Mouse (Mus musculus) lung, postnatal 25 days (tissue): Measurements from ENCODE around the gene Atxn7.
A peak's percentile ranks its signal among the peaks of the same experiment; 100 is the strongest.
"Not testable (repeated sequence)": the region's sequence is repeated elsewhere in the genome, so short reads cannot be mapped to it uniquely, and the experiment has no call there.

Experiments used
- DNase-seq: peaks from one replicate; pipeline ENCODE4 v3.0.0; 2022; ENCODE audit warnings: low spot score

Atxn7 gene

DNA sequence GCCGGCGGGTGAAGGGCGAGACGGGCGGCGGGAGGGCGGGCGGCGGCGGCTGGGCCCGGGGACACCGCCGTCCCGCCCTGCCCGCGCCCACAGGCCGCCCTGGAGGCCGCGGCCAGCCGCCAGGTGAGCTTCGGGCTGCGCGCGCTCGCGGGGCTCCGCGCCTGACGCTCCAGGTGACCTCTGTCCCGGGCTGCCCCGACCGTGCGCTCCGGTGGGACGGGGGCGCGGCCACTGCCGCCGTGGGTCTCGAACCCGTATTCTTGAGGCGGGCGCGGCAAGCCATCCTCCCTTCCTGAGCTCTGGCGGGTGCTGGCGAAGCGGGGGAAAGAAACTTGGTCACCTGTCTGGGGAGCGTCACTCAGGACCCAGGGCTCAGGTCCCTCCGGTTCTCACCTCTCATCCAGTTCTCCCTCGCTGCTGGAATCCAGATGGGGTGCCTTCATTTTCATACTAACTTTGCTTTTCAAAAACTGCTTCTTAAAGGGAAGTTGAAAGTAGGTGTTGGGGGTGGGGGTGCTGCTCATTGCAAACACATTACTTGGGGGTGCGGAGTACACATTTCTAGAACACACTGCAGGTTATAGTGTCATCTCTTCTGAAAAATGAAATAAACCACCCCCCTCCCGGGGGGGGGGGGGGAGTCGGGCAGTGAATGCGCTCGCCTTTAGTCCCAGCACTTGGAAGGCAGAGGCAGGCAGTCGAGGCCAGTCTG, at the start of gene Atxn7, which contains the start of gene Thoc7:
Atxn7 (plus strand) TSS at position 40 of the 712 bp plus-strand sequence.
Thoc7 (minus strand) TSS at position 452 of the 712 bp plus-strand sequence.
- peak; percentile 17 for DNase-seq

DNA sequence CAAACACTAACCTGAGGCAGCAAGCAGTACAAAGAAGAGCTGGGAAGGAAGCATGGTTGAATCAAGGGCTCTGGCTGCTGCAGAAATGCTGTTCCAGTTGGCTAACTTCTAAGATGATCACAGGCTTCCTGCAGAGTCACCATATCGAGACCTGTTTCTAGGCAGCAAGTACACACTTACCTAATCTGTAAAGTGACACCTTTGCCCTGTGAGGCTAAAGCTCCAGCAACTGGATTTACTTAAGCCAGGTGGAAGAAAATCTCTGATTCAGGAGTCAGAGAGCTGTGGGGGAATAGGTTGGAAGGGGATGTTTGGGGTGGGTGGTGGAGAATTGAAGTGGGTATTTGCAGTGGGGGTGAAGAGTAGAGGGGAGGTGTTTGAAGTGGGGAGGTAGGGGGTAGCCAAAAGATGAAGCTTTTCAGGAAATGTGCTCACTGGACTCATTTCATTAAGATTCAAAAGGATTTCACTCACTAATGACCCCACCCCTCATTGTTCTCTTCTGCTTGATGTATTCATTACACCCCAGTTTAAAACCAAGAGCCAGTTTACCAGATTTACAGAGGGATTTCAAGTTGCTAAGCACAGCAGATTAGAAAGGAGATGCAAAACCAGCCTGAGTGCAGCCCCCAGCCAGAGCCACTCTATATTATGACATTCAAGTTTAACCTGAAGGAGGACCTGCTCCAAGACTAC, 46.7 kb upstream of the Atxn7 start, which contains the start of gene Gm281:
Gm281 (minus strand) TSS at position 92 of the 696 bp plus-strand sequence.
- DNase-seq, result no peak

DNA sequence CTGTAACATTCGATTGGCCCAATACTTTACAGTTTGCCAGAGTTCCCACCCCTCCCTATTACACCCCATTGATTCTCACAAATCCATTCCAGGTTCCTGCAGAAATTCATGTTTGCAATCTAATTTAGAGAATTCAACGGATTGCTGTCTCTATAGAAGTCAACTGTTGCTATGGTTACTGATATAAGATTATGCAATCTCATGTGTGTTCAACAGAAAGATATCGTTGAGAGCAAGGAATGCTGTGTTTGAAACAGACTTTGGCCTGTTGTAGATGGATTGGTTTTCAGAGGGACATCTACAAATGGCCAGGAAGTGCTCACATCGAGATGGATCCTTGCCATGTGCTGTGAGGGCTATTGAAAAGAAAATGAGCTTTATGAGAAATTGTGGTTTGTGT, 46.0 kb upstream of the Atxn7 start:
- no peak for DNase-seq

DNA sequence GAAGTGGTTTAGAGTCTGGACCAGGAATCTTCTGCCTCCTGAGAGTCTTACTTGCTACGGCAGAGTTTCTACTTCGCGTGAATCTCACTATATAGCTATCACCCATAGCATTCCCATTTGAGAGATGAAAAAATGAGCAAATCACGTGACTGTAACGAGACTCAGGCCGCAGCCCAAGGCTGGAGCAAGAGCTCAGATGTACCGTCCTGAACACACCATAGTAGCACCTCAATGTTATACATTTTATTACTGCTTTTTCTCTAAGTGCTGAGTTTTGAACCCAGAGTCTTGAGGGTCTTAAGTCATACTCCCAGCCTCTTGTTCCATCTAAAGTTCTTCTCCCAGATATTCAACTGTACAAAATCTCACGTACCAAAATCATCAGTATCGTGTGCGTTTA, 44.0 kb upstream of the Atxn7 start:
- DNase-seq, result no peak

DNA sequence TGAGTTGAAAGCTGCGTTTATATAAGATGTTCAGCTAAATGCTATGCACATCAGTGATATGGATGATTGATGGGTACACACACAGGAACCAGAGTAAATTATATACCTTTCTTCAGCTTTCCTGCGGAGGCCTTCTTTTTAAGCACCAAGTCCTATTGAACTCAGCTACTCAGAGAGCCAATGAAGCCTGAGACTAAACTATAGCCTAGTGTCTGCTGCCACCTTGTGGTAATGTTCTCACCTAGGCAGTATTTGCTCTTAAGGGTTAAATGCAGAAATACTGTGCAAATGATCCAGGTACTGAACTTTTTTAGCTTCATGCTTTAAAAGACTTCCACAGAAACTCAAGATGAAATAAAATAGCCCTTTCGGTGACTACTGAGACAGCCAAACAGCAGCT, 43.6 kb upstream of the Atxn7 start:
- peak; percentile 41 for DNase-seq

DNA sequence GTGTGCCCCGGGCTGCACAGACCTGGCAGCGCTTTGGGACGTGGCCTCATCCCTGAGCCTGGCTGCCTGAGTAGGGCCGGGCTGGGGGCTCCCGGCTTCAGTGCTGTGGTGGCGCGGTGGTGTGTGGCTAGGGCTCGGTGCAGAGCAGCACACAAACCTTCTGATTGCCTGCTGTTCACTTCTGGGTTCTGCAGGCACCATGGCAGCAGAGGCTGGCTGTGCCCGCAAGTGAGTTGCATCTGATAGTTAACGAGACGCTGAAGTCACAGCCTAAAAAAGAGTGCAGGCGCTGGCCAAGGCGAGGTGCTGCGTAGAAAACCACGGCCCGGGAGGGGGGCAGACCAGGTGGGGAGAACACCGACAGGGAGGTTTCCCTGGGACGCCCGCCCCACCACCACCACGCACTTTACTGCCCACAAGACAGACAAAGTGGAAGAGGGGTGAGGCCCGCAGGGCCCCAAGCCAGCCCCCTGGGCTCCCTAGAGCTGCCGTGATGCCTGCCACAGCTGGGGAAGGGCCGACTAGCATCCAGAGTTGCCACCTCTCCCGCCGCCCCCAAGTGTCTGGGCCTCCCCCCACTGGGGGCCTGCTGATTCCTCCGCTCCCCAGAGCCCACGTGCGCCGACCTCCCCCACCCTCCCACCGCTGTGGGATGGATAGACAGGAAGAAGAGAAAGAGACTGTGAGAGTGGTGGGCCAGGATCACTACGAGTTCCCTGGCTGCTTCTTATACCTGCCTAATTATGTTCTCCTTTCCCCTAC, 27.8 kb upstream of the Atxn7 start:
- no peak for DNase-seq

DNA sequence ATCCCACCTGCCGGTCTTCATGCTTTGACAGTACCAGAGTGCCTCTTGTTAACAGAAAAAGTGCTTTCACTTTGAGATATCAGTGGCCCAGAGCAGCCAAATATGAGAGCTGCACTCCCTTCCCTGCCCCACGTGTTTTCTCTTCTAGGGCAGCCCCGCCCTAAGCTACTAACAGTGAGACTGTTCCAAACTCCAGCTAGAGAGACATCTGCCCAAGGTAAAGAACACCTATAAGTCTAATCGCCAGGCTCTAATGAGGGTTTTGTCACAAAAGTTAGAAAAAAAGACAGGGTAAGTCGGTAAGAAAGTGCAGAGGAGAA, 27.2 kb upstream of the Atxn7 start:
- no peak for DNase-seq

DNA sequence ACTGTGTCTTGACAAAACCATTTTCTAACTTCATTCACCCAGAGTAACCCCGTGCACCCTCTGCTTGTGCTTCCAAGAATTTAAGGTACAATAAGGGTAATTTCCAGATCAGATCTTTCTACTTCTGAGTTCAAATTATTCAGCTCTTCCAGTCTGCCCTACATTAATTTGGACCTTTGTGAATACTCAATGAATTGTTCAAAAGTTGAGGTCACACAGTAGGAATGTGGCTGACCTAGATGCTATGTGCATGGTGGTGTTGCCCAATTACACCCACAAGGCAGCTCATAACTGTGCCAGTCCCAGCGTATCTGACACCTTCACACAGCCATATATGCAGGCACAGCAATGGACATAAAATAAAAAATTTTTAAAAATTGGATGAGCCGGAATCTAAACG, 16.6 kb upstream of the Atxn7 start:
- no peak for DNase-seq

DNA sequence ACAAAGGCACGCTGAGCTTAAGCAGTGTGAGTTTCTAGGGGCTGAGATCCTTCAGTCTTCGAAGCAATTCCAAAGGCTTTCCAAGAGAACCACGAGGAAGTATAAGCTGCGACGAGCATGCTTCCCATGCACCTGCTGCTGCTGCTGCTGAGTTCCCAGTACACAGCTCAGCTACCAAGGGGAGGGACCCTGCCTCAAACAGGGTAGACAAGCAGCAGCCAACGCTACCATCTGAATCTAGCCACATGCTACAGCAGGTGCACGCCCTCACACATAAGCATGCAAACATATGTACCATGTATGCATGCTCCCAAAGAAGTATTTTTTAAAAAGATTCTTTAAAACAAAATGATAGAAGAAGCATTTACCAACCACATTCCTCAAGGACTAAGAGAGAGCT, 12.9 kb upstream of the Atxn7 start:
- no peak for DNase-seq

DNA sequence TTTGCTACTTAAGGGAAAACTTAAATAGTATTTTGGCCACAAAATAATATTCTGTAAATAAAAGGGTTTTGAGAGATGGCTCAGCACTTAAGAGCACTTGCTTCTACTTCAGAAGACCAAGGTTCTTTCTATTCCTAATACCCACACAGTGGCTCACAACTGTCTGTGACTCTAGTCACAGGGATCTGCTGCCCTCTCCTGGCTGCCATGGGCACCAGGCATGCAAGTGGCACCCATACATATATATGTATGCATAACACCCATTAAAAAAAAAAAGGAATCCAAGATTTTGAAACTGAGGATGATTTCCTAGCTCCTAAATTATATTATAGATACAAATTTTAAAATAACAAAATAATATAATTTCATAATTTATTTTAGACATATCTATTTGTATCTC, 10.8 kb upstream of the Atxn7 start:
- peak; percentile 6 for DNase-seq

DNA sequence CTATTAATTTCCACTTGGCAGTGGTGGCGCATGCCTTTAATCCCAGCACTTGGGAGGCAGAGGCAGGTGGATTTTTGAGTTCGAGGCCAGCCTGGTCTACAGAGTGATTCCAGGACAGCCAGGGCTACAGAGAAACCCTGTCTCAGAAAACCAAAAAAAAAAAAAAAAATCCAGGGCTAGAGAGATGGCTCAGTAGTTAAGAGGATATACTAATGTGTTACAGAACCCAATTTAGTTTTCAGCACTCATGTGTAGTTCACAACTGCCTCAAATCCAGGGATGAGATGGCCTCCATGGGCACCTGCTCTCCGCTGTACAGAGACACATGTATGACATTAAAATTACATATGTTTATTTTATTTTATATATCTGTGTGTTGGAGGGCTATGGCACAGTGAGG, 9.1 kb upstream of the Atxn7 start:
- DNase-seq, result not testable (repeated sequence)

DNA sequence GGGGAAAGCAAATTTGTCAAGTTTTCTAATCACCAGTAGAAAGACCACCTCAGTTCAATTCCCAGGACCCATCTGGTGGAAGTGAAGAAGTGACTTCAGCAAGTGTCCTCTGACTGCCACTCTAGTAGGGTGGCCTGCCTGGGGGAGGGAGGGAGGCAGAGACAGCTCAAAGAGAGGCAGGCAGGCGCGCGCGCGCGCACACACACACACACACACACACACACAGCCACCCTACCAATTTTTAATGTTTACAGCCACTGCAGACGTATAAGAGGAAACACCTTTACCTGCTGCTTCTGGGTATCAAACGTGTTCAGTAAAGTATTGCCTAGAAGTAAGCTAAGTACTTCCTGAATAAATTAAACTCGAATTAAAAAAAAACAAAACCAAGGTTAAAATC, 1.2 kb upstream of the Atxn7 start:
- peak; percentile 10 for DNase-seq

DNA sequence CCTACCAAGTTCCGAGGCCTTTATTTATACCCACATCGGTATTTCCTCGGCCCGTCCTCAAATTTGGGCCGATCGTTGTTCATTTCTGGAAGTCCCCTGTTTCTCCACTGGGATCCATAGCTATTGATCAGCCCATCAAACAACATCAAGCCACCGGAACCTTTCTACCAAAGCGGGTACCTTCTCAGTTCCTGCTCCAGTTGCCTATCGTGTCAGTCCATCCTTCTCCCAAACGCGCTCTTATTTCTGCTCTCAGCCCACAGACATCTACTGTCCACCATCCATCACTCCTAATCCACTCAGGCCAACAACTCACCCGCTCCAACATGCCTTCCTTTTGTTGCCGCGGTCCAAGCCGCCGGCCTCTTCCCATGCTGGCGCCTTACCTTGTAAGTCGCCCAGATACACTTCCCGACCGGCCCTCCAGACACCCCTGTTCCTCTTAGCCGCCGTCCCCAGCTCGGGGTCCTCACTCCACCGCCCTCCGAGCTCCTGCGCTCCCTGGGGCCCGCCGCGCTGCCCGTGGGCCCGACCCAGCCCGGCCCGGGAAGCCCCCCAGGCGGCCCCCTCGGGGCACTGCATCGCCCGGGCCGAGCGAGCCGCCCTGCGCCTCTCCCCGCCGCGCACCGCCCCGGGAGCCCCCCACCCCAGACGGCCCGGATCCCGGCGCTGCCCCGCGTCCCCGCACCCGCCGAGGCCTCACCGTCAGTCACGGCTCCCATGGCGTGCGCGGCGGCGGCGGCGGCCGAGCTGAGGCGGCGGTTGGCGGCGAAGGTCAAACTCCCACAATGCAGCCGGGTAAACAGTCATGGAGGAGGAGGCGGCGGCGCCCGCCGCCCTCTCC, 536 bp upstream of the Atxn7 start:
- DNase-seq, result peak; percentile 61

DNA sequence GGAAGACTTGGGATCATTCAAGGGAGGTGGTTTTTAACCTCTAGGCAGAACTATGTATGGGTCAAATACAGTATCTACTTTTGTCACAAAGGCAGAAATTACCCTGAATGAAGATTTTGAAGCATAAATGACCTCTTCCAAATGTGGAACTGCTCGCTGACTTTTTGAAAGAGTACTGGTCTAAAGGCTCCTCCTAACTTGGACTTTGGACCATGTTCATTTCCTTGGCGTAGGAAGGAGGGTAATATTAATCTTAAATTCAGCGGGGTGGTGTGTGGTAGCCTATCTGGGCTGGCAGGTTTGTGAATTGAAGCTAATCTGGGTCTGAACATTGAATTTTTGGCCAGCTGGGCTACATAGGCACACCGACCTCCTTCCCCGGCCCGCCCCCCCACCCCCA, 1.2 kb downstream of the Atxn7 start:
- no peak for DNase-seq

DNA sequence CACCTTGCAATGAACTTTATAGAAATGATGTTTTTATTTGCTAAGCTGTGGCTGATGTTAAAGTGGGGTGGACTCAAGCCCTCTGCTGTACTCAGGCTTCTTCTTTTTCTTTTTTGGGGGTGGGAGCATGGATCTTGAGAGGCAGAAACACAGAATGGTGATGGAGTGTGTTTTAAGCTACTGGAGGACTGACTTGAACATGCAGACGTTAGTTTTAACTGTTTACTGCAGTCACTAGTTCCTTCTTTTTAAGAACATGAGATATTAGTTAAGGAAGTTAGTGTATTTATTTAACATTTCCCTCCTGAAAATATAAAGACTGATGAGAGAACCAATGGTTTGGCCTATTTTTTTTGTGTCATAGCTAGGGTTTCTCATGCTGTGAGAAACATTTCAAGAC, 2.3 kb downstream of the Atxn7 start:
- DNase-seq, result no peak

DNA sequence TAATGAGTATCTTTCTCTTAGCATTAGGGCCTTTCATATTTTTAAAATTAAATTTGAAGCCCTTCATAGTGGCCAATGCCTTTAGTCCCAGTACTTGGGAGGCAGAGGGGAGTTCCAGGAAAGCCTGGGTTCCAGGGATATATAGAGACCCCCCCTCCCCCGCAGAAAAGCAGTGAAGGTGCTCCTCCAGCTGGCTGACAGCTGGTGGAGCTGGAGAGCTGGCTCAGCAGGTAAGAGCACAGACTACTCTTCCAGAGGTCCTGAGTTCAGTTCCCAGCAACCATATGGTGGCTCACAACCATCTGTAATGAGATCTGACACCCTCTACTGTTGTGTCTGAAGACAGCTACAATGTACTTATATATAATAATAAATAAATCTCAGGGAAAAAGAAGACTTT, 6.4 kb downstream of the Atxn7 start:
- no peak for DNase-seq

DNA sequence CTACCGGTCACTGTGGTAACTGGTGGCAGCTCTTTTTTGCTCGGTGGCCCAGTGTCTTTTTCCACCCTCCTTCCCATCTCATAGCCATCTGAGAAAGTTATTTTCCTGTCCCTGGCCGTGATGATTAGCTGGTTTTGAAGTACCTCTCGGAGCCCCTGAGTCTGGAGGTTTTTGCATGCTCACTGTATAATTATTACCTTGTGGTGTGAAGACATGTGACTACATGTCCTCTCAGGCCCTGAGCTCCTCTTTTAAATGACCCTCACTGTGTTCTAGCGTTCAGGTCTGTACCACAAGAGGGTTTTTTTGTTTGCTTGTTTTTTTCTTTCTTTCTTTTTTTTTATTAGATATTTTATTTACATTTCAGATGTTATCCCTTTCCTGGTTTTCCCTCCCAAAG, 7.2 kb downstream of the Atxn7 start:
- no peak for DNase-seq

DNA sequence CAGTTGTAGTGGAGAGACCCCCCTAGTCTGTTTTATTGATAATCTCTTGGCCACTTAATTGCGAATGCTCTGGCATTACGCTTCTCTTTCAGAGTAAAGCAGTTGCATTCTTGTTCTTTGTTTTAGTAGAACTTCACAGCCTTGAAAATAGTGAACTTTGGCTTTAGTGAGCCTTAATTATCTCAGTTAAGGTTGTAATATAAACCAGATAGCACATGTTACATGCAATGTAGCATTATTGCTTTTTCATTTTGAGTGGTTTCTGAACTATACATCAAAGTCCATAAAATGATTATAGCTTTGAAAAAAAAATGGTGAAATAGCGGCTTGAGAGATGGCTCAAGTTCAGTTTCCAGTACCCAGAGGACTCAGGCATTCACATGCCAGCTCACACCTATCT, 9.3 kb downstream of the Atxn7 start:
- no peak for DNase-seq

DNA sequence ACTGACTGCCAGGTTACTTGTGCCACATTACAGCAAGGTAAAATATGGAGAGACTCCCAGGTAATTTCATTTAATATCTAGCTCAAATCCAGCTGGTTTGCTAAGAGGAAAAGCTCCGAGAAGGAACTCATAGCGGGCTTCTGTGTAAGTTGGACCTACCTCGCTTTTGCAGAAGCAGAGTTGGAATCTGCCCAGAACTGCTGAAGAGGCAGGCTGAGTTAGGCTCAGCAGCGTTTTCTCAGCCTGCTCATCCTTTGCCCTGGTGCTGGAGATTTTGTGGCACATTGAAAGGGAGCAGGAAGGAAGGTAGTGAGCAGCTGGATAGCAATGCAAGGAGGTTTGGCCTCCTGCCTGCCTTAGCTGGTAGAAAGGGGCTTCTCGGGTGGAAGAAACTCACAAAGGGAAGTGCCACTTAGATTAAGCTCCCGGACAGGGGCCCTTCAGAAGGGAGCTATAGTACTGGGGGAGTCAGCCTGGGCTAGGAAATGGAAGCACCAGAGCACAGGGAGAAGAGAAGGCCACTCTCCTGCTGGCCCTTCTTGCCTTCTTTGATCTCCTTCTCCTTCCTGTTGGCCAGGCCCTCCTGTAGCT, 10.5 kb downstream of the Atxn7 start:
- no peak for DNase-seq

DNA sequence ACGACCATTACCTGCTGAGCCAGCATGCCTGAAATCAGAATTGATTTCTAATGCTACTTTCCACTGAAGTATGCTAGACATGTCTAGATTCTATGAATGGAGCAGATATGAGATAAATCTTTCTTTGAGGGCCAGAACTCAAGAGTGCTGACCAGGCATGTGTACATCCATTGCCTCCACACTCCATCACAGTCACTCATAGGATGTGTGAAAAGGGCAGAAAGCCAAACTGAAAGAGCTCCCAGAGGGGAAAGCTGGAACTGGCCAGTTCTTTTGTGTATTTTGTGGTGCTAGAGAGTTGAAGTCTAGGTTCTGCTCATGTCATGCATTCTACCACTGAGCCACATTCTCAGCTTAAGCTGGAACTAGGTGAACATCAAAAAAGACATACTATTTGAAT, 16.3 kb downstream of the Atxn7 start:
- peak; percentile 3 for DNase-seq

DNA sequence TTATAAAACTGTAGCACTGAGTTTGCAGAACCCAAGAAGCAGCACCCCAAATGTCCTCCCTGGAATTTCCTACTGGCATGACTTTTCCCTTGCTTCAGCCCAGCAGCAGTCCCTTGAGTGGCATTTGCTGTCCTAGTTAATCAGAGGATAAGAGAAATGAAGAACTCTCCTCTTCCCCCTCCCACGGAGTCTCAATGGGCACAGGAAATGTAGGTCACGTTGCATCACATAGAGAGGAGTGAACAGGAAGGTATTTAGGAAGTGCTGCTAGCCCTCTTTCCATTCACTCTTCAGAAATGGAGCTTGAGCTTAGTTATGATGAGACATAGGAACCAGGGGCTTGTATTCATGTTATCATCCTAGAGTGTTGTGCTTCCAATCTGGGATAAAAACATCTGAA, 20.0 kb downstream of the Atxn7 start:
- peak; percentile 7 for DNase-seq

DNA sequence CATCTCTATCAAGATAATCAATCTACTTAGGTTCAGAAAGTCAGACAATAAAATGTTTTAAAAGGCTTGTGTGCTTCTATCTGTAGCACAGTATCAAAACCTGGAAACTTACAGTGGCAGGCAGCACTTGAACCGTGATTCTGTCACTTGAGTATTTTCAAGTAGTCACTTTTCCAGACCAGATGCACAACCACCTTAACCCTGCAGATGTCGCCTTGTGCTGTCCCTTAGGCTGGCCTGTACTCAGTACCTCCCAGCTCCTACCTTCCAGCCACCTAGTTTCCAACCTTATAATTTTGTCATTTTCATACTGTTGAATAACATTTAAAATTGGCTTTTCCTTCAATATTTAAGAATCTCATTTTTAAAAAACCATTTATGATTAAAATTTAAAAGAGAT, 20.9 kb downstream of the Atxn7 start:
- DNase-seq, result peak; percentile 46
